Mouse (Mus musculus): ENCODE results near the gene Hist1h4i.

DNA sequence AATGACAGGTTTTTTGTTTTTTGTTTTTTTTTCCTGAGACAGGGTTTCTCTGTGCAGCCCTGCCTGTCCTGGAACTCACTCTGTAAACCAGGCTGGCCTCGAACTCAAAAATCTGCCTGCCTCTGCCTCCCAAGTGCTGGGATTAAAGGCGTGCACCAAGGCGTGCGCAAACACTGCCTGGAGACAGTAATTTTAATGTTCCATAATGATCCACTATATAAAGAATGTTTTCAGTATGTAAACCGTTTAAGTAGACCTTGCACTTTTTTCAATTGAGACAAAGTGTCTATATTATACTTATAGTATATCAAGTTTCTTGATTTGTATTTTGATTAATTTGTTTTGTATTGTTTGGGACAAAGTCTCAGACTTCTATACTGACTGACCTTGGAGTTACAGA lies 1.8 kb downstream of the Hist1h4i start:
- TF ChIP-seq POLR2A (IDR thresholded peaks at IDR 0.05; ENCODE audit: borderline replicate concordance, extremely low read depth, insufficient read depth, insufficient read length, poor library complexity, severe bottlenecking) (no peak), CTCF (IDR thresholded peaks at IDR 0.05; ENCODE audit: borderline replicate concordance, extremely low read depth, insufficient read depth, insufficient read length) (no peak)

All from brain, embryonic 14.5 days (tissue).